In genomic region chr14:19817949-19818348, GRCm38 (mm10) we compare ENCODE assay signal across 8 mouse cellular contexts. TPM values are rescaled to one million over a fixed set of nuclear protein-coding genes. Genes with fewer than 3 reads are reported as not detected.
DNase-seq lines count a peak whose midpoint lies in the region; ATAC-seq and TF ChIP-seq lines count a peak whose summit lies in the region.

No protein-coding gene starts in this region.

- in situ Hi-C loops in Patski (cut with MboI; ENCODE audit: low pct_unique_long_range_greater_than_20kb) = loop anchor here (5.0 kb wide), 1 partner anchor 111 kb away; no protein-coding TSS in a partner anchor

- peak; percentile 95 for TF ChIP-seq CTCF in Patski (IDR thresholded peaks at IDR 0.05)
- peak; percentile 91 for TF ChIP-seq CTCF in lung, embryonic 14.5 days (IDR thresholded peaks at IDR 0.05; ENCODE audit: low read depth)

- H3K4me1 ChIP-seq in lung, embryonic 14.5 days (ENCODE audit: insufficient read depth) = no peaks in the 10 kb centered on the region

- DNase-seq in CD4-positive helper T cell, adult 2 months (ENCODE audit: low read depth, low spot score) = peak; percentile 74
- no peak for DNase-seq in Patski (ENCODE audit: low read depth, low spot score)
- DNase-seq in cerebellum, postnatal 25 days = peak; percentile 61 to 78
- peak; percentile 90 for DNase-seq in gastrocnemius, postnatal 10 days
- peak; percentile 92 to 93 for DNase-seq in kidney, postnatal 4 days
- DNase-seq in lung, embryonic 14.5 days = peak; percentile 95
- peak; percentile 78 for DNase-seq in retina, postnatal 1 day
- peak; percentile 86 for DNase-seq in thymus, postnatal 4 days

- peaks cover 76% of the 10 kb centered on the region for H3K36me3 ChIP-seq in lung, embryonic 14.5 days (ENCODE audit: insufficient read depth)

- H3K4me2 ChIP-seq in lung, embryonic 14.5 days = no peak overlapping the region

- CTCF ChIA-PET in Patski (lab: Charles Lee) = interaction anchor here (0.9 to 3.7 kb wide), 7 partner anchors 22 to 128 kb away, joined by 3 to 20 read pairs (median 3); no protein-coding TSS in a partner anchor

- WGBS in lung, embryonic 14.5 days = 2% methylated on average over 1 of the region's 1 CpGs

- no peaks in the 10 kb centered on the region for H3K27me3 ChIP-seq in Patski
- H3K27me3 ChIP-seq in lung, embryonic 14.5 days (ENCODE audit: insufficient read depth, low read length) = no peaks in the 10 kb centered on the region

- H3K4me3 ChIP-seq in lung, embryonic 14.5 days (ENCODE audit: low read depth, low read length) = no peak overlapping the region

- ATAC-seq in Patski = no peak
- ATAC-seq in lung, embryonic 14.5 days (ENCODE audit: insufficient read depth) = no peak

- no peaks in the 10 kb centered on the region for H3K9me3 ChIP-seq in lung, embryonic 14.5 days (ENCODE audit: low read depth, low read length)

- H3K9ac ChIP-seq in lung, embryonic 14.5 days = no peak overlapping the region

- POLR2A ChIA-PET in Patski (lab: Charles Lee) = no interaction called here

- H3K27ac ChIP-seq in lung, embryonic 14.5 days (ENCODE audit: low read depth) = no peak overlapping the region

RNA-seq across cellular contexts. Expression of gene Rtraf, which starts 5.7 kb away (rescaled TPM):
- polyA plus RNA-seq in Patski (2021) = 136 TPM
- 10 to 100 TPM; 78.3 to 85.5 TPM for total RNA-seq in gastrocnemius, postnatal 10 days (2021)
- 230 TPM in 2 replicates for polyA plus RNA-seq in lung, embryonic 14.5 days (2014; fragmentation: Nextera tagmentation; extraction: Ambion mirVana)
